Mouse (Mus musculus) gastrocnemius, adult 2 months (tissue): Measurements from ENCODE around the gene Baz2a. TPM values are rescaled to one million over a fixed set of nuclear protein-coding genes. Genes with fewer than 3 reads are reported as not detected.
"Not testable (repeated sequence)": the region's sequence is repeated elsewhere in the genome, so short reads cannot be mapped to it uniquely, and the experiment has no call there.

Experiments
- DNase-seq: peaks from one replicate; pipeline ENCODE4 v3.0.0; 2022
- H3K27ac ChIP-seq: fragments of 200-600 bp; 2 replicates; pipeline ENCODE4 v1.8.1; 2022; ENCODE audit warnings: mild to moderate bottlenecking
- H3K4me3 ChIP-seq: fragments of 200-600 bp; 2 replicates; pipeline ENCODE4 v1.8.1; 2022; ENCODE audit warnings: mild to moderate bottlenecking, moderate library complexity
- CTCF ChIP-seq: fragments of 200-600 bp; IDR thresholded peaks from 2 replicates; pipeline ENCODE4 v1.8.1; 2022; ENCODE audit warnings: antibody characterized with exemption, mild to moderate bottlenecking, moderate library complexity
- intact Hi-C: fragments of 180-260 bp; cut with DNase I; formaldehyde crosslinking; loops from one replicate; pipeline ENCODE4 v1.15.1; 2025
- total RNA-seq, 2 experiments: library from RNA; stranded (reverse); gene quantifications; 2 replicates each; pipeline ENCODE4 v1.2.3; 2021

The Baz2a gene
- total RNA-seq, 2 experiments from 2014 or later, result 12.7 to 13.2 TPM

DNA sequence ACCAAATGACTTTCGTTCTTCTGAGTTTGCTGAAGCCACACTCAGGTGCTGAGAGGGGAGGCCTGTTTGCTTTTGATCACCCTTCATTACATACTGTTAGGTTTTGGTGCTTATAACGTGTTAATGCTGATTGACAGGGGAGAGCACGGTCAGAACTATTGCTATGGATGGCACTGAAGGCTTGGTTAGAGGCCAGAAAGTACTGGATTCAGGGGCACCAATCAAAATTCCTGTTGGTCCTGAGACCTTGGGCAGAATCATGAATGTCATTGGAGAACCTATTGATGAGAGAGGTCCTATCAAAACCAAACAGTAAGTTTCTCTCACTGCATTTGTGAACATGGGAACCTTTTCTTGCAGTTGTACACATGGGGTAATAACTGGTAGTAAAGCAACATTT lies 7.2 kb upstream of the Baz2a start:
- intact Hi-C loops, result loop anchor here (5.0 kb wide), 1 partner anchor 47 kb away; the partner anchor contains the start of gene Naca
- TF ChIP-seq CTCF, result no peak
- H3K27ac ChIP-seq, result peak overlapping the region; percentile 97
- peak overlapping the region; percentile 84 for H3K4me3 ChIP-seq
- DNase-seq, result no peak

DNA sequence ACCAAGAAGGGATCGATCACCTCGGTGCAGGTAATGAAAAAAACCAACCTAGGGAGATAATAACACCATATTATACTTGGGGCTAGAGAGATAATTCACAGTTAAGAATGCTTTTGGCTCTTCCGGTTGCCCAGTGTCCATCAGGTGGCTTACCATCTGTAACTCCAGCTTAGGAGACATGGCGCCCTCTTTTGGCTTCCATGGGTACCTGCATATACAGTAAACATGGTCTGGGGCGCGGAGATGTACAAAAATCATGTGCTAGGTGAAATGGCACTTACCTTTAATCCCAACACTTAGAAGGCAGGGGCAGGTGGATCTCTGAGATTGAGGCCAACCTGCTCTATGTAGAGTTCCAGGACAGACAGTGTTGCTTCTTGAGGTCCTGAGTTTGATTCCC lies 5.0 kb upstream of the Baz2a start:
- peak overlapping the region; percentile 84 for H3K4me3 ChIP-seq
- peak; percentile 34 for DNase-seq
- H3K27ac ChIP-seq, result peak overlapping the region; percentile 12
- intact Hi-C loops, result no loop called here
- TF ChIP-seq CTCF, result peak; percentile 52

DNA sequence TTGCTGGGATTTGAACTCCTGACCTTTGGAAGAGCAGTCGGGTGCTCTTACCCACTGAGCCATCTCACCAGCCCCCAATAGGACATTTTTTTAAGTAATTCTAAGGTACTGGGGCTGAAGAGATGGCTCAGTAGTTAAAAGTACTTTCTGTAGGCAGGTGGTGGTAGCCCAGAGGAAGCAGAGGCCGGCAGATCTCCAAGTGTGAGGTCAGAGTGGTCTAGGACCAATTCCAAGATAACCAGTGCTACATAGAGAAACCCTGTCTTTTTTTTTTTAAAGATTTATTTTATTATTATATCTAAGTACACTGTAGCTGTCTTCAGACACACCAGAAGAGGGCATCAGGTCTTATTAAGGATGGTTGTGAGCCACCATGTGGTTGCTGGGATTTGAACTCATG lies 4.2 kb upstream of the Baz2a start:
- intact Hi-C loops, H3K27ac ChIP-seq: not testable (repeated sequence)
- DNase-seq, result peak; percentile 46
- peak overlapping the region; percentile 15; the same call in 1 of the 2 replicates for H3K4me3 ChIP-seq

DNA sequence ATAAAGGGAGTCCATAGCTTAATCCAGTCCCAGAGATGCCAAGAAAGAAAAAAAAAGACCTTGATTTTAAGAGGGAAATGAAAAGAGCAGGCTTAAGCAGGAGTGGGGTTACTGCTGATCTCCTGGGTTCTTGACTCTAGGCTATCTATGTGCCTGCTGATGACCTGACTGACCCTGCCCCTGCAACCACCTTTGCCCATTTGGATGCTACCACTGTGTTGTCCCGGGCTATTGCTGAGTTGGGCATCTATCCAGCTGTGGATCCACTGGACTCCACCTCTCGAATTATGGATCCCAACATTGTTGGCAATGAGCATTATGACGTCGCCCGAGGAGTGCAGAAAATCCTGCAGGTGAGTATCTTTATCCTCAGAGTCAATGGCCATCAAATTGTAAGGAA lies 3.2 kb upstream of the Baz2a start:
- TF ChIP-seq CTCF, result no peak
- intact Hi-C loops, result no loop called here
- H3K27ac ChIP-seq, result no peak overlapping the region
- DNase-seq, result peak; percentile 37
- H3K4me3 ChIP-seq, result no peak overlapping the region; the same call in 1 of the 2 replicates

DNA sequence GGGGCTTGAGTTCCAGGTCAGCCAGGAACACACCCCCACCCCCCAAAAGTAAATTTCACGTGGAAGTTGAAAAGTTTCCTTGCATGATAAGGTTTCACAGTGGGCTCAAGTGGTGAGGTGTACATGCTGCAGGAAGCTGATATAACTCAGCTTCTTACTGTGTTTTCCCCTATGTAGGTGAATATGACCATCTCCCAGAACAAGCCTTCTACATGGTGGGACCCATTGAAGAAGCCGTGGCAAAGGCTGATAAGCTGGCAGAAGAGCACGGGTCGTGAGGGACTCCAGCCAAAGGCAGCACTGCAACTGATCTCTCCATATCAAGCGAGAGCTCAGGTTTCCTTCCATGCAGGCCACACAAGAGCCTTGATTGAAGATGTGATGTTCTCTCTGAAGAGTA lies 1.5 kb upstream of the Baz2a start:
- no peak for DNase-seq
- peak overlapping the region; percentile 88; the same call in 1 of the 2 replicates for H3K27ac ChIP-seq
- no peak for TF ChIP-seq CTCF
- H3K4me3 ChIP-seq, result no peak overlapping the region
- intact Hi-C loops, result loop anchor here (2.0 to 5.0 kb wide), 2 partner anchors 52 to 97 kb away; no protein-coding TSS in a partner anchor

DNA sequence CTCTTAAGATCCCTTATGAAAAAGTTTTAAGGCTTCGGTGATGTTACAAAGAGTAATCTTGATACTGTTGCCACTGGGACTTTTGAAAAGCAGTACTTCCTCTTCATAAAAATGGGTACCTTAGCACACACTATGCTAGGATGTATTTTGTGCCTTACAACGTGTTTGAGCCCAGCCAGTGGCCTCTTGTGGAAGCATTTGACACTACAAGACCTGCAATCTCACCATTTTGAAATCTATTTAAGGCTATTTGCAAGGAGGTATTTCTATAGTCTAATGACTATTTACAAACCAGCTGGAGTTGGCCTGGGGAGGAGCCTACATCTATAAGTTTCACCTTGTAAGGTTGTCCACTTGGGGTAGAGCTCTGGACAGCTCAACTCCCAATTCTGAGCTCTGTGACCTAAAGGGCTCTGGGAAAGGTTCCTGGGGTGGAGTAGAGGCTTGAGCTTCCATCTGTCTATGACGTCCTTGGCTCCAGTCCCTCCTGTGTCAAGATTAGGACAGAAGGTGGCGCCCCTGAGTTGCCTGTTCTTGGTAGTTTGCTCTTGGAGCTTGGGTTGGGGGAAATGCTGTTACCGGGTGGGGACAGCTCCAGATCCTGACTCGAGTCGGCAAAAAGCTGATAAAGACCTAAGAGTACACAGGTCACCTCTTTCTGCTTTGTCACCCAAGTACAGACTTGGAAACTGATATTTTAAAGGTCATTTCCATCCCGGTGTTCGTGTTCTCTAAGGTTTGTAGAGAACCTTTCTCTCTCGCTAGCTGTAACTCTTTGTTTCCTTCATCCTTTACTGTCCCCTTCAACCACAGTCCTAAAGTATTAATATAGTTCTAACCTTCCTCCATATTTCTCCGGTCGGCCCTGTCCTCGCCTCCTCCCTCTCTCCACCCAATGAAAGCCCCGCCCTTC lies 470 bp upstream of the Baz2a start:
- peak; percentile 90 for DNase-seq
- intact Hi-C loops, result loop anchor here (2.0 to 5.0 kb wide), 2 partner anchors 51 to 96 kb away; no protein-coding TSS in a partner anchor
- Histone ChIP-seq H3K4me3 (peak overlapping the region; percentile 79), H3K27ac (peak overlapping the region; percentile 88)
- TF ChIP-seq CTCF, result peak; percentile 74

DNA sequence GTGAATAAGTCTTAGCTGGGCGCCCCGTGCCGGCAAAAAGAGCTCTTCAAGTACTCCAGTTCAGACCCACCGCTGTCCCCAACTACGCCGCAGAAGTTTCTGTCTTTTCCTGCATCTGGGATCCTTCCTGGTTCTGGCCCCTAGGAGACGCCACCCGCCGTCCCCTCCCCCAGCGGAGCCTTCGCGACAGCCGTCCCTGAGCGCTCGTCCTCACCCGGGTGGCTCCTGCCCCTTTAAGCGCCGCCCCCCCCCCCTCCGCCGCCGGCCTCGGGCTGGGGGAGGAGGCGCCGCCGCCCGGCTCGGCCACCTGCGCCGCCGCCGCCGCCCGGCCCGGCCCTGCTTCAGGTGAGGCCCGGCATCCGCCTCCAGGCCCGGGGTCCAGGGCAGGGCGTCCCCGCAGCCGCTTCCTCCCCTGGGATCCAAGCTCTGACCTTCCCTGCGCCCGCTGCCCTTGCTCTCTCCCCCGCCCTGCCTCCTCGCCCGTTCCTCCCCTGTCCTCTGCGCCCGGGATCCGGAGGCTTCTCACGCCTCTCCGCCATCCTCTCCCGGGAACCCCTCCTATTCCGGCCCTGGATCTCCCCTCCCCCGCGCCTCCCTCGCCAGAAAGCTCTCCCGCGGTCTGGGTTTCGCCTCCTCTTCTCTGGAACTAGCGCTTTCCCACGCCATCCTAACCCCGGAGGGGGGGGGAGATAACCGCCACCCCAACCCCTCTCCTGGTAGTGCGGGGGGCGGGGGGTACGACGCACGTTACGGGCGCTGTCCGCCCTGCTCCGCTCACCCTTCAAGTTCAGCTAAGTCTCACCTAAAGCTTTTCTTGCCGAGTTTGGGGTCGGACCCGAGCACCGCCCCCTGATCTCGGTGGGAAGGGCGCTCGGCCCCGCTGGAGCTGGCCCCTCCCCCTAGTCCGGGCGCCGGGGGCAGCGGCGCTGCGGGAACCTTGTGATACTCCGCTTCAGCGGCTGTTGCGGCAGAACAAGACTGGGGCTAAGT lies 1.4 kb downstream of the Baz2a start:
- peak; percentile 62 for TF ChIP-seq CTCF
- Histone ChIP-seq H3K27ac (peak overlapping the region; percentile 88), H3K4me3 (peak overlapping the region; percentile 79)
- peak; percentile 91 for DNase-seq
- intact Hi-C loops, result loop anchor here (5.0 kb wide), 1 partner anchor 50 kb away; no protein-coding TSS in a partner anchor

DNA sequence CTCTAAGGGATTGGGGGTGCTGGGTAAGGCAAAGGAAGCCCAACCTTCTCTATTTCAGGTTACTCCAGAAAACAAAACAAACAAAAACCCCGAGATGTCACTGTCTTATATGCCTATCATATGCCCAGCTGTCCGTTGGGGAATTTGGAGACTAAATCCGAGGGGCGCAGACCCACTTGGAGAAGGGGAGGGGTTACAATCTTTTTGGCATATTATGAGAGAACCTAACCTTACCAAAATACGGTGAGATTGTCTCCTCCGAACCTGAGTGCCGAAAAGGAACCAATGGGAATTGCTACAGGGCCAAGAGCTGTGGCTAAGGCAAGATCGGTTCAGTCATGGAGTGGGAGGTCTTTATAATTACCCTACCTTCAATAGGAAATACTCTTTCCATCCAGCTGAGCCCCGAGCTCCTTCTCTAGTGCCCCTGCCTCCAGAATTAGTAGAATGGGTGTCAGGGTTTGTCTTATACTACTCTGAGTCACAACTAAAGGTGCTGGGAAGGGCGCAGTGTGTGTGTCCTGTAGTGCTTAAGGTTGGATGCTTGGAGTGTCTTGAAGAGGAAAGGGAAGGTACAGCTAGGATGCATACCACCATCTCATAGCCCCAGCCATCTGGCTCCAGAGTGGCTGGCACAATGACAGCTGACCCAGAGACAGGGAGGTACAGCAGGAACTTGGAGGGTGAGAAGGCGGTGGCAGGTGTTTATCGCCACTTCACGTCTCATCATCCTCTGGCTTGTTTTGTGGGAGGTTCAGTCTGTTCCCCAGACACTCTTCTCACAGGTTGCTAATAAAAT lies 2.3 kb downstream of the Baz2a start:
- peak; percentile 60 for DNase-seq
- Histone ChIP-seq H3K4me3 (peak overlapping the region; percentile 79), H3K27ac (peak overlapping the region; percentile 88)
- no peak for TF ChIP-seq CTCF
- intact Hi-C loops, result loop anchor here (5.0 kb wide), 1 partner anchor 49 kb away; no protein-coding TSS in a partner anchor

DNA sequence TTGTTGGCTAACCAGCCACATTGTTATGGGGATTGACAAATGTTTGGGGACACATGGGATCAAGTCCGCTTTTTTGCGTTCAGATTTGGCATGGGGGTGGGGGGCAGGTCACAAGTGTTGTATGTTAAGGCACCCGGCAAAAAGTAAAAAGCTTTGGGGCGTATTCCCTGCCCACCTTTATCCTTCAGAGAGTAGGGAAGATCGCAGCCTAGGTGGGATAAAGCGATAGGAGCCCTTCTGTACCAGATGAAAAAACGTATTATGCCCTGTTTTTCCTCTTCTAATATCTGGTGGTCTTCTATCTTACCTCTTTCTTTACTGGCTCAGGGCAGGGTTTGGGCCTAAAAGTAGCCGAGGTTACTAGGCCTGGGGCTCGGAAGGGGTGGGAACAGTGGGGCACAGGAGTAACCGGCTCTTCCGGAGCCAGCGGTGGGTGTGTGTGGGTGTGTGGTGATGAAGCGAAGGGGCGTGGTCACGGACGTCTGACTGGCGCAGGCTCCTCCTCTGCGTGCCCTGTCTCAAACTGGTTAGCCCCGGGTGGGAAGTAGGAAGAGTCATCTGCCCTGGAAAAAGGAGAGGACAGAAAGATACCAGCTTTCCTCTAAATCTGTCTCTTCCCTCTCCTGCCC lies 3.1 kb downstream of the Baz2a start:
- intact Hi-C loops, result loop anchor here (5.0 kb wide), 1 partner anchor 48 kb away; no protein-coding TSS in a partner anchor

DNA sequence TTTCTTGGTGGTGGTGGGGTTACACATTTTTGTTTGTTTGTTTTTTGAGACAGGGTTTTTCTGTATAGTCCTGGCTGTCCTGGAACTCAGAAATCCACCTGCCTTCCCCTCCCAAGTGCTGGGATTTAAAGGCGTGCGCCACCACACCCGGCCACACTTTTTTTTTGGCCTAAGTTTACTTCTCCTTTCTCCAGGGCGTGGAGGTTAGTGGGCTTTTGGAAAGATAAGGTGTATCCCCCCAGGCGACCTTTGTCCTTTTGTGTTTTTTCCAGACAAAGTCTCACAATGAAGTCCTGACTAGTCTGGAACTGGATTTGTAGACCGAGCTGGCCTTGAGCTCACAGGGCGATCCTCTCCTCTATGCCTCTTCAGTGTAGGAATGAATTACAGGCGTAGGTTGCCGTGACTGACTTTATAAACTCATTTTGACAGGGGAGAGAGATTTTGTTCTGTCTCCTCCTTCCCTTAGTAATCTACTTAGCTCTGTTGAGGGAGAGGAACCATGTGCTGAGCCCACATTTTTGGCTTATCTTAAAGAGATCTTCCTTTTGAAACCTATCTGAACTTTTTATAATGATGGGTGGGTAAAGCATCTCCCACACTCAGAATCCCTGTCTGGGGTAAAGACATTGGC lies 3.7 kb downstream of the Baz2a start:
- intact Hi-C loops, result no loop called here
- H3K4me3 ChIP-seq, result peak overlapping the region; percentile 79
- H3K27ac ChIP-seq, result peak overlapping the region; percentile 88

More for the DNA sequence above, 3.1 kb downstream of the Baz2a start:
- peak overlapping the region; percentile 79 for H3K4me3 ChIP-seq
- peak overlapping the region; percentile 88 for H3K27ac ChIP-seq
- DNase-seq, result peak; percentile 90
- no peak for TF ChIP-seq CTCF

DNA sequence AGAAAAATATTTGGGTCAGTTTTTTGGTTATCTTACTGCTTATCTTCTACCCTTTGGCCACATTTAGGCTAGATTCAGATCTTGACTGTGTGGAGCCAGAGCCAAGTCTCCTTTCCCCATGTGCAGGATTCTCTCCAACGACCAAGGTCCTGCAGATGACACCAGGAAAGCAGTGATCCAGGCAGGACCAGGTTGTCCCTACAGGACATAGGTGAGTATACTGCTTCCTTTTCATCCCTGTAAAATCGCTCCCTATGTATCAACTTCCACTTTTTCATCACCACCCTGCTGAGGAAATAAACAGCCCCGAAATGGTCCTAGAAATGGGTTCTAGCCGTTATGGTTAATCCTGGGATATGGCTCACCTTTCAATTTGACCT lies 4.9 kb downstream of the Baz2a start:
- no peak for DNase-seq
- Histone ChIP-seq H3K4me3 (peak overlapping the region; percentile 98), H3K27ac (peak overlapping the region; percentile 93)
- intact Hi-C loops, result loop anchor here (2.0 kb wide), 1 partner anchor 80 kb away; no protein-coding TSS in a partner anchor
- TF ChIP-seq CTCF, result no peak

More for the DNA sequence above, 3.7 kb downstream of the Baz2a start:
- TF ChIP-seq CTCF, result no peak
- DNase-seq, result no peak
